Mouse (Mus musculus) heart, embryonic 11.5 days (tissue): ENCODE data around the gene Cd300lf. TPM values are rescaled to one million over a fixed set of nuclear protein-coding genes. Genes with fewer than 3 reads are reported as not detected.

ENCODE experiments used
- ATAC-seq: fragments of 200-750 bp; cut with Nextera tagmentation; replicated peaks from 2 replicates; pipeline ENCODE4 v1.8.0; 2017; ENCODE audit warnings: moderate library complexity; ENCODE audit not compliant: insufficient number of reproducible peaks, low FRiP score, low TSS enrichment
- H3K27ac ChIP-seq: fragments of 300-500 bp; sonication (generic); 2 replicates; pipeline ENCODE4 v1.5.1; 2014; ENCODE audit warnings: mild to moderate bottlenecking, low read depth, low read length
- H3K27me3 ChIP-seq: fragments of 300-500 bp; sonication (generic); 2 replicates; pipeline ENCODE4 v1.6.1; 2014; ENCODE audit warnings: mild to moderate bottlenecking, low read length, mixed read lengths; ENCODE audit not compliant: control insufficient read depth, insufficient read depth
- H3K36me3 ChIP-seq: fragments of 300-500 bp; sonication (generic); 2 replicates; pipeline ENCODE4 v1.6.1; 2014; ENCODE audit warnings: mild to moderate bottlenecking, low read length, moderate library complexity, mixed read lengths; ENCODE audit not compliant: control insufficient read depth, insufficient read depth
- H3K4me1 ChIP-seq: fragments of 300-500 bp; sonication (generic); 2 replicates; pipeline ENCODE4 v1.6.1; 2014; ENCODE audit warnings: low read length; ENCODE audit not compliant: control insufficient read depth, insufficient read depth
- H3K4me2 ChIP-seq: fragments of 300-500 bp; sonication (generic); 2 replicates; pipeline ENCODE4 v1.6.1; 2014; ENCODE audit warnings: mild to moderate bottlenecking, moderate library complexity
- H3K4me3 ChIP-seq: fragments of 300-500 bp; sonication (generic); 2 replicates; pipeline ENCODE4 v1.5.1; 2014; ENCODE audit warnings: low read depth, low read length
- H3K9ac ChIP-seq: fragments of 300-500 bp; sonication (generic); 2 replicates; pipeline ENCODE4 v1.6.1; 2014; ENCODE audit warnings: mild to moderate bottlenecking, low read depth, low read length, moderate library complexity
- H3K9me3 ChIP-seq: fragments of 300-500 bp; sonication (generic); replicated peaks from 2 replicates; pipeline ENCODE4 v1.6.1; 2016; ENCODE audit warnings: low read length; ENCODE audit not compliant: control insufficient read depth
- WGBS: fragments of 180-500 bp; shearing (Covaris S2); extraction: QIAGEN DNeasy Blood & Tissue Kit; methylation state at CpG from one replicate; pipeline ENCODE4 v1.1.7; 2014; ENCODE audit not compliant: insufficient replicate concordance; 5-methylcytosine and 5-hydroxymethylcytosine counted together
- polyA plus RNA-seq: library from polyadenylated mRNA; unstranded; fragments of >200 nt; fragmentation: Nextera tagmentation; extraction: Ambion mirVana; gene quantifications from 2 replicates; pipeline ENCODE4 v1.2.1, GENCODE M21; 2014

The Cd300lf gene
- polyA plus RNA-seq, 1 experiment from 2014 or later, result 0.19 TPM

- WGBS, result 14% methylated on average over 9 of the region's 9 CpGs
- Histone ChIP-seq H3K36me3 (no peaks in the 10 kb centered on the region), H3K27me3 (no peaks in the 10 kb centered on the region), H3K4me2 (peak overlapping the region; percentile 17; the same call in 1 of the 2 replicates), H3K27ac (no peak overlapping the region), H3K9me3 (no peaks in the 10 kb centered on the region), H3K9ac (0 out of 2 replicates have a peak overlapping the region, but pooled peaks have one; percentile 2), H3K4me3 (no peak overlapping the region), H3K4me1 (peaks cover 4% of the 10 kb centered on the region; the same call in 1 of the 2 replicates)
- ATAC-seq, result no peak
These were observed 62.7 kb downstream of the Cd300lf start for GRCm38 (mm10) chr11:115071015-115071551.

GRCm38 (mm10) chr11:115066768-115067167, 67.0 kb downstream of the Cd300lf start:
- H3K4me2 ChIP-seq, result no peak overlapping the region
- no peaks in the 10 kb centered on the region for H3K9me3 ChIP-seq
- no peak overlapping the region for H3K9ac ChIP-seq
- WGBS, result 56% methylated on average over 6 of the region's 6 CpGs
- no peak overlapping the region for H3K4me3 ChIP-seq
- no peaks in the 10 kb centered on the region for H3K27me3 ChIP-seq
- H3K36me3 ChIP-seq, result no peaks in the 10 kb centered on the region
- ATAC-seq, result no peak
- H3K4me1 ChIP-seq, result peaks cover 4% of the 10 kb centered on the region; the same call in 1 of the 2 replicates
- H3K27ac ChIP-seq, result no peak overlapping the region

Other genes starting within 250 kb of the Cd300lf start
- 0.84 and 1.4 TPM in 2 replicates for gene Cd300a, start 244.0 kb downstream of the Cd300lf start, polyA plus RNA-seq
- 1.7 and 2.4 TPM in 2 replicates for gene Cd300lb, start 199.6 kb downstream of the Cd300lf start, polyA plus RNA-seq
- gene Cd300c, start 164.8 kb downstream of the Cd300lf start, polyA plus RNA-seq, result not detected in 2 replicates
- gene Cd300ld, start 144.1 kb downstream of the Cd300lf start, polyA plus RNA-seq, result not detected in 2 replicates
- 0.93 and 0.96 TPM in 2 replicates for gene Cd300c2, start 132.1 kb downstream of the Cd300lf start, polyA plus RNA-seq
- not detected in 2 replicates for gene Cd300ld2, start 117.8 kb downstream of the Cd300lf start, polyA plus RNA-seq
- gene Cd300ld4, start 107.0 kb downstream of the Cd300lf start, polyA plus RNA-seq, result not detected in 2 replicates
- gene Cd300ld5, start 96.2 kb downstream of the Cd300lf start, polyA plus RNA-seq, result not detected in 2 replicates
- not detected in 2 replicates for gene Cd300ld3, start 85.6 kb downstream of the Cd300lf start, polyA plus RNA-seq
- gene Cd300e, start 71.8 kb downstream of the Cd300lf start, polyA plus RNA-seq, result not detected in 2 replicates
- gene Rab37, start 42.6 kb downstream of the Cd300lf start, polyA plus RNA-seq, result 1.3 and 2.9 TPM in 2 replicates
- 26.4 and 31.1 TPM in 2 replicates for gene Slc9a3r1, start 29.3 kb upstream of the Cd300lf start, polyA plus RNA-seq
- 7.5 and 8.2 TPM in 2 replicates for gene Tmem104, start 53.5 kb upstream of the Cd300lf start, polyA plus RNA-seq
- gene Nat9, start 53.9 kb upstream of the Cd300lf start, polyA plus RNA-seq, result 13.7 and 15.7 TPM in 2 replicates
- gene Grin2c, start 133.3 kb upstream of the Cd300lf start, polyA plus RNA-seq, result 0.13 TPM in 1 of 2 replicates, not detected in the other
- 10.0 and 12.0 TPM in 2 replicates for gene Fdxr, start 143.1 kb upstream of the Cd300lf start, polyA plus RNA-seq
- 0.89 and 1.2 TPM in 2 replicates for gene Fads6, start 163.7 kb upstream of the Cd300lf start, polyA plus RNA-seq
- not detected in 2 replicates for gene Otop2, start 173.2 kb upstream of the Cd300lf start, polyA plus RNA-seq
- 0.06 and 0.17 TPM in 2 replicates for gene Ush1g, start 188.0 kb upstream of the Cd300lf start, polyA plus RNA-seq
- not detected in 2 replicates for gene Otop3, start 200.7 kb upstream of the Cd300lf start, polyA plus RNA-seq
- 6.2 and 7.8 TPM in 2 replicates for gene Hid1, start 233.8 kb upstream of the Cd300lf start, polyA plus RNA-seq
- gene Cdr2l, start 247.9 kb upstream of the Cd300lf start, polyA plus RNA-seq, result 6.2 and 7.8 TPM in 2 replicates